Mouse (Mus musculus) spleen, adult 2 months (tissue): ENCODE measurements around the gene Olfr632.

Experiments used
- CTCF ChIP-seq: fragments of 200-500 bp; IDR thresholded peaks from 2 replicates; pipeline ENCODE4 v1.5.1; 2011; ENCODE audit warnings: mild to moderate bottlenecking, inconsistent platforms; ENCODE audit not compliant: insufficient read depth, insufficient read length, insufficient replicate concordance; ENCODE audit errors: extremely low read depth
- POLR2A ChIP-seq: fragments of 200-500 bp; IDR thresholded peaks from 2 replicates; pipeline ENCODE4 v1.6.1; 2011; ENCODE audit warnings: low read depth, low read length, inconsistent platforms

GRCm38 (mm10) chr7:103903187-103903586 is 31.0 kb upstream of the Olfr632 start, which contains the start of gene Olfr65:
- TF ChIP-seq POLR2A (no peak), CTCF (no peak)
